Mouse (Mus musculus): ENCODE measurements around the gene Dedd.

GRCm38 (mm10) chr1:171382096-171382620, 53.2 kb downstream of the Dedd start:
- TF ChIP-seq CTCF (IDR thresholded peaks at IDR 0.05; ENCODE audit: low read depth, low read length) (no peak), POLR2A (IDR thresholded peaks at IDR 0.05; ENCODE audit: extremely low read depth, insufficient read depth, low read length) (no peak)
